Mouse (Mus musculus) intestine, postnatal 0 days (tissue): ENCODE measurements around the gene Ylpm1. TPM values are rescaled to one million over a fixed set of nuclear protein-coding genes. Genes with fewer than 3 reads are reported as not detected.
A peak's percentile ranks its signal among the peaks of the same experiment; 100 is the strongest.

Experiments used
- ATAC-seq: fragments of 200-750 bp; cut with Nextera tagmentation; 2 replicates; pipeline ENCODE4 v1.8.0; 2017; ENCODE audit warnings: mild to moderate bottlenecking, moderate TSS enrichment, moderate library complexity
- H3K27ac ChIP-seq: fragments of 300-500 bp; sonication (generic); 2 replicates; pipeline ENCODE4 v1.5.1; 2014; ENCODE audit warnings: mild to moderate bottlenecking, low read depth, low read length, moderate library complexity
- H3K27me3 ChIP-seq: fragments of 300-500 bp; sonication (generic); replicated peaks from 2 replicates; pipeline ENCODE4 v1.6.1; 2014; ENCODE audit warnings: low read length, mixed read lengths; ENCODE audit not compliant: control insufficient read depth, insufficient read depth
- H3K36me3 ChIP-seq: fragments of 300-500 bp; sonication (generic); 2 replicates; pipeline ENCODE4 v1.6.1; 2014; ENCODE audit warnings: mild to moderate bottlenecking, moderate library complexity; ENCODE audit not compliant: control insufficient read depth, insufficient read depth
- H3K4me1 ChIP-seq: fragments of 300-500 bp; sonication (generic); replicated peaks from 2 replicates; pipeline ENCODE4 v1.6.1; 2014; ENCODE audit warnings: antibody characterized with exemption, low read length, mixed read lengths; ENCODE audit not compliant: control insufficient read depth, insufficient read depth
- H3K4me2 ChIP-seq: fragments of 300-500 bp; sonication (generic); replicated peaks from 2 replicates; pipeline ENCODE4 v1.6.1; 2014; ENCODE audit warnings: low read depth, mild to moderate bottlenecking, moderate library complexity
- H3K4me3 ChIP-seq: fragments of 300-500 bp; sonication (generic); 2 replicates; pipeline ENCODE4 v1.5.1; 2014; ENCODE audit warnings: low read depth, low read length
- H3K9ac ChIP-seq: fragments of 300-500 bp; sonication (generic); 2 replicates; pipeline ENCODE4 v1.6.1; 2014; ENCODE audit warnings: mild to moderate bottlenecking, low read depth, low read length
- H3K9me3 ChIP-seq: fragments of 300-500 bp; sonication (generic); 2 replicates; pipeline ENCODE4 v1.6.1; 2016; ENCODE audit warnings: mixed run types; ENCODE audit not compliant: control insufficient read depth
- CTCF ChIP-seq: sonication (generic); IDR thresholded peaks from 2 replicates; pipeline ENCODE4 v1.5.1; 2016; ENCODE audit warnings: low read depth, mild to moderate bottlenecking, control low read depth, antibody characterized with exemption, moderate library complexity
- WGBS: fragments of 180-500 bp; shearing (Covaris S2); extraction: QIAGEN DNeasy Blood & Tissue Kit; methylation state at CpG from one replicate; pipeline ENCODE4 v1.1.7; 2014; 5-methylcytosine and 5-hydroxymethylcytosine counted together
- polyA plus RNA-seq: library from polyadenylated mRNA; unstranded; fragments of >200 nt; fragmentation: Nextera tagmentation; extraction: Ambion mirVana; gene quantifications from 2 replicates; pipeline ENCODE4 v1.2.1, GENCODE M21; 2015

Ylpm1 gene
- 12.4 and 12.8 TPM in 2 replicates for polyA plus RNA-seq

GRCm38 (mm10) chr12:84996083-84996496 is at the start of gene Ylpm1:
TSS of gene Ylpm1 (plus strand) at chr12:84996321.
- 0 out of 2 replicates have a peak, but pooled peaks cover 15% of the 10 kb centered on the region for H3K4me1 ChIP-seq
- H3K4me2 ChIP-seq = peak within 1 kb of the TSS; percentile 93
- TF ChIP-seq CTCF = peak; percentile 82
- no peaks in the 10 kb centered on the region for H3K9me3 ChIP-seq
- peak; percentile 99 for ATAC-seq
- H3K4me3 ChIP-seq = peak within 1 kb of the TSS; percentile 77
- under 1% methylated on average over 45 of the region's 45 CpGs for WGBS
- H3K36me3 ChIP-seq = no peaks in the 10 kb centered on the region
- peak within 1 kb of the TSS; percentile 52 for H3K27ac ChIP-seq
- H3K27me3 ChIP-seq = no peaks in the 10 kb centered on the region
- peak within 1 kb of the TSS; percentile 83 for H3K9ac ChIP-seq

- 75% methylated on average over 2 of the region's 2 CpGs for WGBS
Observed at GRCm38 (mm10) chr12:84947894-84948583, 48.1 kb upstream of the Ylpm1 start.

GRCm38 (mm10) chr12:84948584-84949285 is 47.4 kb upstream of the Ylpm1 start:
- H3K4me3 ChIP-seq = no peak overlapping the region
- TF ChIP-seq CTCF = no peak
- WGBS = 91% methylated on average over 6 of the region's 6 CpGs
- no peak overlapping the region for H3K4me2 ChIP-seq
- H3K27ac ChIP-seq = no peak overlapping the region
- no peaks in the 10 kb centered on the region for H3K27me3 ChIP-seq
- no peak overlapping the region for H3K9ac ChIP-seq
- no peaks in the 10 kb centered on the region for H3K9me3 ChIP-seq
- peaks cover 28% of the 10 kb centered on the region for H3K36me3 ChIP-seq
- no peaks in the 10 kb centered on the region for H3K4me1 ChIP-seq
- ATAC-seq = no peak

More at GRCm38 (mm10) chr12:84947894-84948583, 48.1 kb upstream of the Ylpm1 start:
- peaks cover 28% of the 10 kb centered on the region for H3K36me3 ChIP-seq
- no peak overlapping the region for H3K27ac ChIP-seq
- no peak overlapping the region for H3K4me2 ChIP-seq
- no peak for TF ChIP-seq CTCF
- no peaks in the 10 kb centered on the region for H3K27me3 ChIP-seq
- no peak overlapping the region for H3K9ac ChIP-seq
- no peaks in the 10 kb centered on the region for H3K4me1 ChIP-seq
- no peak overlapping the region for H3K4me3 ChIP-seq
- no peak for ATAC-seq
- no peaks in the 10 kb centered on the region for H3K9me3 ChIP-seq

GRCm38 (mm10) chr12:84950763-84951162 is 45.4 kb upstream of the Ylpm1 start:
- Histone ChIP-seq H3K4me1 (no peaks in the 10 kb centered on the region), H3K4me2 (no peak overlapping the region), H3K9ac (no peak overlapping the region), H3K27me3 (no peaks in the 10 kb centered on the region), H3K4me3 (no peak overlapping the region), H3K36me3 (peaks cover 24% of the 10 kb centered on the region), H3K9me3 (no peaks in the 10 kb centered on the region), H3K27ac (no peak overlapping the region)
- TF ChIP-seq CTCF = no peak
- no peak for ATAC-seq
- WGBS = 64% methylated on average over 6 of the region's 6 CpGs

GRCm38 (mm10) chr12:84951531-84951930 is 44.6 kb upstream of the Ylpm1 start:
- no peaks in the 10 kb centered on the region for H3K9me3 ChIP-seq
- peaks cover 21% of the 10 kb centered on the region for H3K36me3 ChIP-seq
- H3K27ac ChIP-seq = no peak overlapping the region
- H3K4me1 ChIP-seq = no peaks in the 10 kb centered on the region
- no peak overlapping the region for H3K9ac ChIP-seq
- no peak for ATAC-seq
- no peak overlapping the region for H3K4me3 ChIP-seq
- H3K4me2 ChIP-seq = no peak overlapping the region
- no peaks in the 10 kb centered on the region for H3K27me3 ChIP-seq
- WGBS = 72% methylated on average over 8 of the region's 8 CpGs
- no peak for TF ChIP-seq CTCF

- 42% methylated on average over 1 of the region's 1 CpGs for WGBS
- no peak overlapping the region for H3K9ac ChIP-seq
- TF ChIP-seq CTCF = no peak
- ATAC-seq = no peak
- H3K9me3 ChIP-seq = no peaks in the 10 kb centered on the region
- no peak overlapping the region for H3K4me2 ChIP-seq
- no peaks in the 10 kb centered on the region for H3K4me1 ChIP-seq
- H3K27me3 ChIP-seq = no peaks in the 10 kb centered on the region
- no peak overlapping the region; the same call in 1 of the 2 replicates for H3K27ac ChIP-seq
- peaks cover 15% of the 10 kb centered on the region for H3K36me3 ChIP-seq
- H3K4me3 ChIP-seq = no peak overlapping the region
Observed at GRCm38 (mm10) chr12:84952351-84952750, 43.8 kb upstream of the Ylpm1 start.
